Mouse (Mus musculus) midbrain, embryonic 14.5 days (tissue): ENCODE measurements around the gene Zbtb21. TPM values are rescaled to one million over a fixed set of nuclear protein-coding genes. Genes with fewer than 3 reads are reported as not detected.
"Not testable (repeated sequence)": the region's sequence is repeated elsewhere in the genome, so short reads cannot be mapped to it uniquely, and the experiment has no call there.

Experiments
- ATAC-seq: fragments of 200-750 bp; cut with Nextera tagmentation; 2 replicates; pipeline ENCODE4 v1.8.0; 2017; ENCODE audit warnings: moderate number of reproducible peaks, moderate library complexity; ENCODE audit not compliant: low FRiP score, low TSS enrichment
- DNase-seq: peaks from one replicate; pipeline ENCODE4 v3.0.0-alpha.2; 2015
- H3K27ac ChIP-seq: fragments of 300-500 bp; sonication (generic); replicated peaks from 2 replicates; pipeline ENCODE4 v1.5.1; 2014; ENCODE audit warnings: mild to moderate bottlenecking, low read depth, low read length, moderate library complexity
- H3K27me3 ChIP-seq: fragments of 300-500 bp; sonication (generic); 2 replicates; pipeline ENCODE4 v1.6.1; 2014; ENCODE audit warnings: low read length, control low read depth, mixed read lengths; ENCODE audit not compliant: control insufficient read depth, insufficient read depth
- H3K36me3 ChIP-seq: fragments of 300-500 bp; sonication (generic); 2 replicates; pipeline ENCODE4 v1.6.1; 2014; ENCODE audit warnings: low read length, control low read depth; ENCODE audit not compliant: control insufficient read depth, insufficient read depth
- H3K4me1 ChIP-seq: fragments of 300-500 bp; sonication (generic); 2 replicates; pipeline ENCODE4 v1.6.1; 2014; ENCODE audit warnings: mild to moderate bottlenecking, antibody characterized with exemption, low read length, control low read depth; ENCODE audit not compliant: control insufficient read depth, insufficient read depth
- H3K4me2 ChIP-seq: fragments of 300-500 bp; sonication (generic); 2 replicates; pipeline ENCODE4 v1.6.1; 2014; ENCODE audit warnings: mild to moderate bottlenecking, low read length, moderate library complexity
- H3K4me3 ChIP-seq: fragments of 300-500 bp; sonication (generic); replicated peaks from 2 replicates; pipeline ENCODE4 v1.5.1; 2014; ENCODE audit warnings: low read depth, low read length
- H3K9ac ChIP-seq: fragments of 300-500 bp; sonication (generic); replicated peaks from 2 replicates; pipeline ENCODE4 v1.6.1; 2014; ENCODE audit warnings: mild to moderate bottlenecking, low read length, moderate library complexity
- H3K9me3 ChIP-seq: fragments of 300-500 bp; sonication (generic); 2 replicates; pipeline ENCODE4 v1.6.1; 2016; ENCODE audit warnings: low read length, control low read depth, mixed read lengths; ENCODE audit not compliant: control insufficient read depth
- WGBS: fragments of 180-500 bp; shearing (Covaris S2); extraction: QIAGEN DNeasy Blood & Tissue Kit; methylation state at CpG from one replicate; pipeline ENCODE4 v1.1.7; 2014; 5-methylcytosine and 5-hydroxymethylcytosine counted together
- polyA plus RNA-seq: library from polyadenylated mRNA; unstranded; fragments of >200 nt; fragmentation: Nextera tagmentation; extraction: Ambion mirVana; gene quantifications from 2 replicates; pipeline ENCODE4 v1.2.1, GENCODE M21; 2014

Gene Zbtb21
- polyA plus RNA-seq = 11.0 and 12.7 TPM in 2 replicates

GRCm38 (mm10) chr16:97962151-97962948 is at the start of gene Zbtb21, which contains the start of gene C2cd2:
Gene Zbtb21 (minus strand): TSS chr16:97962622.
Gene C2cd2 (minus strand): TSS chr16:97962598.
- ATAC-seq = peak; percentile 98
- DNase-seq = peak; percentile 99
- Histone ChIP-seq H3K36me3 (no peaks in the 10 kb centered on the region), H3K4me2 (peak within 1 kb of the TSS; percentile 61), H3K9ac (peak within 1 kb of the TSS; percentile 89), H3K27me3 (no peaks in the 10 kb centered on the region), H3K4me1 (peaks cover 12% of the 10 kb centered on the region; the same call in 1 of the 2 replicates), H3K27ac (peak within 1 kb of the TSS; percentile 97), H3K9me3 (no peaks in the 10 kb centered on the region), H3K4me3 (peak within 1 kb of the TSS; percentile 78)
- WGBS = under 1% methylated on average over 76 of the region's 78 CpGs

GRCm38 (mm10) chr16:97997383-97997731 is 34.9 kb upstream of the Zbtb21 start:
- DNase-seq = not testable (repeated sequence)

GRCm38 (mm10) chr16:97996616-97997382 is 34.4 kb upstream of the Zbtb21 start, which contains the start of gene B230307C23Rik:
Gene B230307C23Rik (plus strand): TSS chr16:97997315.
- ATAC-seq (peak; percentile 97), DNase-seq (peak; percentile 90)
- WGBS = 2% methylated on average over 22 of the region's 22 CpGs
- Histone ChIP-seq H3K4me1 (0 out of 2 replicates have a peak, but pooled peaks cover 12% of the 10 kb centered on the region), H3K9ac (peak within 1 kb of the TSS; percentile 51; the same call in 1 of the 2 replicates), H3K27ac (no peak within 1 kb of the TSS), H3K4me3 (peak within 1 kb of the TSS; percentile 55), H3K4me2 (peak within 1 kb of the TSS; percentile 70), H3K36me3 (no peaks in the 10 kb centered on the region), H3K9me3 (no peaks in the 10 kb centered on the region), H3K27me3 (no peaks in the 10 kb centered on the region)

More at GRCm38 (mm10) chr16:97997383-97997731, 34.9 kb upstream of the Zbtb21 start:
- WGBS = 2% methylated on average over 8 of the region's 8 CpGs
- H3K27me3 ChIP-seq, H3K36me3 ChIP-seq, H3K9me3 ChIP-seq, H3K27ac ChIP-seq: not testable (repeated sequence)
- Histone ChIP-seq H3K9ac (peak overlapping the region; percentile 51; the same call in 1 of the 2 replicates), H3K4me2 (peak overlapping the region; percentile 70), H3K4me1 (0 out of 2 replicates have a peak, but pooled peaks cover 12% of the 10 kb centered on the region), H3K4me3 (peak overlapping the region; percentile 55)
- peak; percentile 79; the same call in 1 of the 2 replicates for ATAC-seq

- no peak for ATAC-seq
Observed at GRCm38 (mm10) chr16:97995849-97996615, 33.6 kb upstream of the Zbtb21 start.

GRCm38 (mm10) chr16:97992477-97992876 is 30.1 kb upstream of the Zbtb21 start:
- not testable (repeated sequence) for ATAC-seq, H3K27ac ChIP-seq, H3K4me1 ChIP-seq, H3K27me3 ChIP-seq, H3K36me3 ChIP-seq, H3K9me3 ChIP-seq, H3K9ac ChIP-seq, H3K4me2 ChIP-seq, DNase-seq, H3K4me3 ChIP-seq
- 84% methylated on average over 3 of the region's 3 CpGs for WGBS

More at GRCm38 (mm10) chr16:97995849-97996615, 33.6 kb upstream of the Zbtb21 start:
- Histone ChIP-seq H3K27ac (no peak overlapping the region), H3K4me1 (0 out of 2 replicates have a peak, but pooled peaks cover 12% of the 10 kb centered on the region), H3K4me2 (peak overlapping the region; percentile 70), H3K4me3 (peak overlapping the region; percentile 55), H3K9me3 (no peaks in the 10 kb centered on the region), H3K36me3 (no peaks in the 10 kb centered on the region), H3K9ac (no peak overlapping the region), H3K27me3 (no peaks in the 10 kb centered on the region)
- WGBS = 6% methylated on average over 1 of the region's 1 CpGs
- no peak for DNase-seq

GRCm38 (mm10) chr16:97991517-97991916 is 29.1 kb upstream of the Zbtb21 start:
- no peak overlapping the region for H3K4me2 ChIP-seq
- ATAC-seq = no peak

GRCm38 (mm10) chr16:97984589-97984988 is 22.2 kb upstream of the Zbtb21 start:
- WGBS = 61% methylated on average over 5 of the region's 5 CpGs

More at GRCm38 (mm10) chr16:97991517-97991916, 29.1 kb upstream of the Zbtb21 start:
- Histone ChIP-seq H3K9ac (no peak overlapping the region), H3K27ac (no peak overlapping the region), H3K36me3 (no peaks in the 10 kb centered on the region), H3K27me3 (no peaks in the 10 kb centered on the region), H3K4me3 (no peak overlapping the region), H3K4me1 (0 out of 2 replicates have a peak, but pooled peaks cover 4% of the 10 kb centered on the region), H3K9me3 (no peaks in the 10 kb centered on the region)
- DNase-seq = no peak
- 74% methylated on average over 2 of the region's 2 CpGs for WGBS

GRCm38 (mm10) chr16:97981362-97981761 is 18.9 kb upstream of the Zbtb21 start:
- Histone ChIP-seq H3K4me2 (no peak overlapping the region), H3K27me3 (no peaks in the 10 kb centered on the region), H3K36me3 (no peaks in the 10 kb centered on the region), H3K4me3 (no peak overlapping the region), H3K27ac (no peak overlapping the region), H3K9ac (no peak overlapping the region), H3K9me3 (no peaks in the 10 kb centered on the region), H3K4me1 (no peaks in the 10 kb centered on the region)
- DNase-seq (no peak), ATAC-seq (no peak)
- WGBS = 94% methylated on average over 1 of the region's 1 CpGs

More at GRCm38 (mm10) chr16:97984589-97984988, 22.2 kb upstream of the Zbtb21 start:
- no peaks in the 10 kb centered on the region for H3K9me3 ChIP-seq
- DNase-seq = no peak
- H3K36me3 ChIP-seq = no peaks in the 10 kb centered on the region
- no peaks in the 10 kb centered on the region for H3K4me1 ChIP-seq
- no peak overlapping the region for H3K9ac ChIP-seq
- H3K4me3 ChIP-seq = no peak overlapping the region
- no peaks in the 10 kb centered on the region for H3K27me3 ChIP-seq
- no peak overlapping the region for H3K27ac ChIP-seq
- no peak overlapping the region for H3K4me2 ChIP-seq
- ATAC-seq = no peak
